Mouse (Mus musculus) monocyte, adult 2 months (primary cell): ENCODE measurements around the gene Ube4b.

Experiments
- DNase-seq, 2 experiments: peaks; one replicate each; pipeline ENCODE4 v3.0.0; 2022; ENCODE audit warnings: low spot score in 2 of 2, low read depth in 1 of 2

The Ube4b gene

DNA sequence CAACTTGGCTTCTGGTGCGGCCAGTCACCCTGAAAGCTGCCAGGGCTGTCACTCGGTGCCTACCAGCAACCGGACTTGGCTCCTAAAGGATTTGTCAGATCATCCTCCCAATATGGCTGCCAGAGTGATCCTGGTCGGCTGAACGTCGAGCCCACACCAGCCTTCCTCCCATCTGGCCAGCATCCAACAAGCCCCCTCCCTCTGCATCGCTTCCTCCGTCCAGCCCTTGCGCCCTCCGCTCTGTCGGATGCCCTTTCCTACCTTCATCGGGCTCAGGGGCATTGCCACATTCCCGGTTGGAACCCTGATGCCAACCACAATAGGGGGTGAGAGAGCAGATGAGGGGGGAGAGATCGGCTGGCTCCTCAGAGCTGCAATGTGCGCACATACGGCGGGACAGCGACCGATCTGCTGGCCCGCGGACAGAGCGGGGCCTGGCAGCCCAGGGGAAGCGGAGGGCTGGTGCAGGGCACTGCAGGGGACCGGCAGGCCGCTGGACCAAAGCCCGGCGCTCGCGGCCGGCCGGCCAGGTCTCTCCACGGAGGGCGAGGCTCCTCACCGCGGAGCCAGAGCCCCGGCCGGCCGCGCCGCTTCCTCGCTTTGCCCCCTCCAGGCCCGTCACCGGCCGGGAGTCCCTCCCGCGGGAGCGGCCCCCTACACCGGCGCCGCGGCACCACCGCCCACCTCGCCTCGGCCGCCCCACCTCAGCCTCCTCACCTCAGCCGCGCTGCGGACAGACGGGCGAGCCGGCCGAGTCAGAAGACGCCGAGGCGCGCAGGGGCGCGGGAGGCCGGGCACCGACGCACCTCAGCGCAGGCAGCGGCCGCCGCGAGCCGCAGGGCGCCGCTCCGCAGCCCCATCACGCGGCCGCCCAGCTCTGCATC lies 119.6 kb downstream of the Ube4b start:
- DNase-seq = no peak

DNA sequence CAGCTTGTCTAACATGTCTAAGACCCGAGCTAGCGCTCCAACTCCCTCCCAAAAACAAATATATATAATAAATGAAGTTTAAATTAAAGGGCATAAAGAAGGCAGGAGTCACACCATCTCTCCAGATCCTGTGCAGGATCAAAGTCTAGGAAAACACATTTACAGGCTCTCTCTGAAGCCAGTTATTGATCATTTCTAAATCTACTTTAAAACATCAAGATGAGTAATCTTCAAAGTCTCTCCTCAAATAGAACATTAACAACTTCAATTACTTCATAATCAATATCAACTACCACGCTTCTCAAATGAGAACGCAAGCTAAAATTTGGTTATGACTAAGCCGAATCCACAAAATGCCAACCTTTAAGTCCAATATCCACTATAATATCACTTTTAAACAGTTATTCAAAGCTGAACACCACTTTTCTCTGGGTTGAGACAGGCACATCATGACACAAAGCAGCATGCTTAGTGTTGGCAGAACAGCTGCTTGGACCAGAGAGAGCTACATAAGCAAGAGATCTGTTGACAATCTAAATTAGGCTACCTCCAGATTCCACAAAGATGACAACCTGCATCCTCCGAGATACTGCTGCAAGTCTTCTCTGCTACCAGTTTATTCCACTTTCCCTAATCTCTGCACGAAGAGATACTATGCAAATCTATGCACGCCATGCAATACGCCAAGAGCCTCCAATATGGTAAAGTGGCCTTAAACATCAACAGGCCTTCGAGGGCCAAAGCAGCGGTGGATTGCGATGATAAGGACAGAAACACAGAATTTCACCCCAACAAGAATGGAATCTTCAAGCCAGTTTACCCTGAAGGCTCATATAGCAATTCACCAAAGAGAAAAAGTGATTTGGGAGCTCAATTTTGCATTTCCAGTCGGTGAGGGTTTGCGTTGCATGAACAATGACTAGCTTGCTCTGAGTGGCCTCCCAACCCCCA lies 120.5 kb downstream of the Ube4b start:
- DNase-seq = no peak

DNA sequence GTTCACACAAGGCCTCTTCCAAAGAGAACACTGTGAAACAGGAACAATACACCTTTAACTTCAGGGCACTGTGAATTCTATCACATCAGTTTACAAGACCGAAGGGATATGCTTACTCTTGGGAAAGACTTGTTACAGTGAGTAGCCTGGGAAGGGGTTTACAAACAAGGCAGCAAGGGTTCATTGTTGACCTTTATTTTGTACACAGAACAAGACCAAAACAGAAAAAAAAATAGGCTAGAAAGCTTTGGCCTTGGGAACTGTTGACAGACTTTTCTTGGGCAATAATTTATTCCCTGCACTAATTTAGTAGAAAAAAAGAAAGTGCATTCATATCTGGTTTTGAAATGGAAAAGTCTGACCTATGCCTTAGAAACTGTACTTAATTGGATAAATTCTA lies 122.1 kb downstream of the Ube4b start:
- no peak for DNase-seq

DNA sequence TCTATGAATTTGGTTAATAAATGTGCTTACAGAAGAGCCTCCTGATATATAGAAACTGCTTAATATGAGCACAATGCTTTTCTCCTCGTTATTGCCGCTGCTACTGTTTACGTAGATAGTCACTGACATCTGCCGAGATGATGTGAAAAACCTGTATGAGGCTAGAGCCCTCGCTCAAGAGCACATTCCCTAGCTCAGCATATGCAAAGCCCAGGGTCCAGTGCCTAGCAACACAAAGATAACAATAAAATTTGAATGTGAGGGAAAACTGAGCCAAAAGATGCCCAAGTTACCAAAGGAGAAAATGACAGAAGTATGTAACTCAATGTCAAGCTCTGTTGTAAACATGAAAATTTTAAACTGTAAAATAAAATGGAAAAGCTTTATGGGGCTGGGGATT lies 123.0 kb downstream of the Ube4b start:
- no peak for DNase-seq

DNA sequence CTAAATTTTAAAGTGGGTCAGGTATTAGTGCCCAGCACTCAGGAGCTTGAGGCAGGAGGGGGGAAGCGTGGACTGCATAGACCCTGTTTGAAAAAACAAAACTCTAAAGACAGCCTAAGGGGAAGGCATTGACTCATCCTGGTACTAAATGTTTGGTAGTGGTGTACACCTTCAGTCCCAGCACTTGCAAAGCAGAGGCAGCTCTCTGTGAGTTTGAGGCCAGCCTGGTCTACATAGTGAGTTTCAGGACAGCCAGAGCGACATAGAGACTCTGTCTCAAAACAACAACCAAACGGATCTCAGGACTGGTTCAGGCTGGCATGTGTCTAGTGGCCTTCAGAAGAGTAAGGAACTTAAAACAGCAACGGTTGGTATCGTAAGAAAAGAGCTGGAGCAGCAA lies 123.8 kb downstream of the Ube4b start:
- DNase-seq = no peak

DNA sequence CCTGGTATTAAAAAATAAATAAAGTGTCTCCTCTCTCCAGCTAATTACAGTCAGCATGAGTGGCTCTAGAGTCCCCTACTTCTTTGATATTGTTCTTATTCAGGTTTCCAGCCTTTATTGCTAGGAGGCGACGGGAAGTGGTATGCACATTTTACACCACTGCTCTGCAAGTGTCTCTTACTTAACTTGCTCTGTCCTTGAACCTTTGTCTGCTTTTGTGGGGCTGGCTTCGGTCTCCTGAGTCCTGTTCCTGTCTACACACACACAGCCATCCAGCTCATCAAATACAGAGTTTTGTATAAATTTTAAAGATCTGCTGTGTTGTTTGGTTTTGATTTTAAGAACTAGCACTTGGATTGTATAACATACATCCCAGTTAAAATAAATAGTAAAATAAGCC lies 124.4 kb downstream of the Ube4b start:
- DNase-seq = no peak

DNA sequence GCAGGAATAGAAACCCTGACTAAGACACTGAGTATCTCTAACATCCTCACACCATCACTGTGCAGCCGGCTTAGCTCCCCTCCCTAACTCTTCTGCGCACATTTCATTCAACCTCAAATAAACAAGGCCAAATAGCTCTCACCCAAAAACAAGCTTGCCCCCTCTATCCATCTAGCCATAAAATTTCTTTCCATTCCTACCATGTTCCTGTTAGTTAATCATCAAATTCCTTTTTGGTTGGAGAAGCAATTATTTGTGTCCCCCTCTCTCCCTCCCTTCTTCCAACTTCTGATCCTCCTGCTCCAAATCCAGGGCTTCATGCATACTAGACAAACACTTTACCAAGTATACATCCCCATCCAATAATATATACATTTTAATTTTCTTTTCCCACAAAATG lies 130.0 kb downstream of the Ube4b start:
- no peak for DNase-seq

DNA sequence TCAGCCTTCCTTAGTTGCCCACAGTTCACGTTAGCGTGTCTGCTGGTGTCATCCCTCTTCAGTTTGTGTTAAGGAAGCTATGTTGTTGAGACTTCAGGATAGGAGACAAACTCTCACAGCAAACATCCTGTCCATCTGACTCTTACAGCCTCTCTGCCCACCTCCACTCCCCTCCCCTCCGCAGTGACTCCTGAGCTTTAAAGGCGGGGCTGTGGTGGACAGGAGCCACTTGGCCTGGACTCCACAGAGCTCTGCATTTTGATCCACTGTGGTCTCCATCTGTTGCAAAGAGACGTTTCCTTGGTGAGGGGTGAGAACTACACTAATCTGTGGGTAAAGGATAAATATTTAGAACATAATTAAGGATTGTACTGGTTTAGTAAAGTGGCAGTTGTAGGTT lies 133.6 kb downstream of the Ube4b start:
- DNase-seq = no peak

DNA sequence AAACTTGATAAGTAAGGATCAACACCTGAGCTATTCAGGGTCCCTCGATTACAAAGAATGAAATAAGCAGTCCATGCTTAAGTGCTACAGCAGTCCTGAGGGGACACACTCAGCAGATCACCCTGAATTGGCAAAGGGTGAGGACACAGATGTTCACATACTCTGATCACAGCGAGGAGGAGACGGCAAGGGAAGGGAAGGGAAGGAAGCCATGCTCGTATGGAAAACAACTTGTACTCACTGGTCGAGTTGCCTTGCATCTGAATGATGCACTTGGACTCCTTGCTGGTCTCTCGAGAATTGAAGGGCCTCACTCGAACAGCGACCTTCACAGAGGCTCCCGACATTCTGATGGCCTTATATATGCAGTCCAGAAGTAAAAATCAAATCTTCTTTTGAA lies 135.5 kb downstream of the Ube4b start:
- DNase-seq = no peak

DNA sequence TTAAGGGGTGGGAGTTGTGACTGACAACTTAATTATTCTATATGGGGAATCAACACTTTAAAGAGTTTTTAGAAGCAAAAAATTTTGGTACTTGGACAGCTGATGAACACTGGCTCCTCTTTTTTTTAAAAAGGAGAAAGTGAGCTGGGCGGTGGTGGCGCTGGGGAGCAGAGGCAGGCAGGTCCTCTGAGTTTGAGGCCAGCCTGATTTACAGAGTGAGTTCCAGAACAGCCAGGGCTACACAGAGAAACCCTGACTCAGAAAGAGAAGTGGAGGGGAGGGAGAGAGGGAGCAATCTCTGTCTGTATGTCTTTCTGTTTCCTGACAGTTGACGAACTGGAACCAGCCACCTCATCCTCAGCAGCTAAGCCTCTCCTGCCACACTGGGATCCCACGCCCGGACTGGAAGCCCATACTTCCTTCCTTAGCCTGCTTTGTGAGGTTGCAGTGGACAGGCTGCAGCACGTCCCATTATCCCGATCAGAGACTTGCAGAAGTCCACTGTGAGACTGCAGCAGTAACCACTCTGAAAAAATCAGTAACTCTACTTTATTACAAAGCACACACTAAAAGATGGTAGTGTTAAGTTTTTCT lies 136.3 kb downstream of the Ube4b start:
- no peak for DNase-seq

DNA sequence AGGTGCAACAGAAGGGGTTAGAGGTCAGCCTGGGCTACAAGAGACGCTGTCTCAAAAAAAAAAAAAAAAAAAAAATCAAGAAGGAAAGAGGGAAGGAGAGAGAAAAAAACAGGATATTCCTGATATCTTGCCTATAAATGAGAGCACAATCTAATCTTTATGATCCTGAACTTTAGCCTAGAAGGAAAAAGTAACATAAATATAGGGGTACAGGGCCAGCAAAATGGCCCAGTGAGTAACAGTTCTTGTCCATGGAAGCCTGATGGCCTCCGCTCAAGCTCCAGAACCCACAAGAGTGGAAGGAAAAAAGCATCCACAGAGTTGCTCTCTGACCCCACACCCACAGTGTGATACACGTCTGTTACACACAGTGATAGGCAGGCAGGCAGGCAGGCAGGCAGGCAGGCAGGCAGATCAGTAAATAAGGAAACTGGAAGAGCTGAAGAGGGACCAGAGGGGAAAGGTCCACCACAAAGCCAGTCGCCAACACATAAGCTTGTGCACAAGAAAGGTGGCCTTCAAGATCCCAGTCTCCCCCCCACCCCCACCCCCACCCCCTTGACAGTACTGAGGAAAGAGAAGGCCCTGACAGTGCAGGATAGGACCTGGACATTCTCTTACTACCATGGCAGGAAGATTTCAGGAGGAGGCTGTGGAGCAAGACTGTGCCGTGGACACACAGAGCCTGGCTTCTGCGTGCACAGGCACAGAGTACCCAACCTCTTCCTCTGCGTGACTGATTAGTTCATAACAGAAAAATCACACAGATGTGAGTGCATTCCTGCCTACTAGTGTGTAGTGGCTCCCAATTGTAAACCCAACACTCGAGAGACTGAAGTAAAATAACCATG lies 140.0 kb downstream of the Ube4b start:
- no peak for DNase-seq

DNA sequence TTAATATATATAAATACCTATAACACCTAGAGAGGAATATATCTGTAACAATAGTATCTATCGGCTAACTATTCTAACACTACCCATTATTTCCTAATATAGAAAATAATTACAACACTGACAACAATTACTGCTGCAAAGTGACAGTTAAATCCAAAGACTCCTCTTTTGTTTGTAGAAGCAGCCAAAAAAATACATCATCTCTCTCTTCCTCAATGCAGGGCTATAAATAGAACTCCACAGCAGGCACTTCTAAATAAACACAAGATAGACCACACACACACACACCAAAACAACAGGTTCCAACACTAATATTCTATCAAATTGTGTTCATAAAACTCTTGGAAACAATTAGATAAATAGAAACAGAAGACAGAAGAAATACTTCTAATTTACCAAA lies 140.9 kb downstream of the Ube4b start:
- no peak for DNase-seq

DNA sequence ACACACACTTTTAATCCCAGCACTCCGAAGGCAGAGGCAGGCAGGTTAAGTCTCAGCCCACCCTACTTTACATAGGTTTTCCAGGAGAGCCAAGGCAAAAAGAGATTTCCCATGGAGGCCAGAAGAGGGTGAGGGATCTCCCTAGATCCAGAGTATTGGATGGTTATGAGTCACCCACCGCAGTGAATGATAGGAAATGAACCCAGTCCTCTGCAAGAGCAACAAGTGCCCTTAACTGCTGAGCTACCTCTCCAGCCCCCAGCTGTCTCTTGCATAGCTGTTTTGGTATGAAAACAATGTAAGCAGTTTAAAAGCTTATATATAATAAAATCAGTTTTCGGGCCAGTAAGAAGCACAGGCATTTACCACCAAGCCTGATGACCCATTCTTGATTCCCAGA lies 143.5 kb downstream of the Ube4b start:
- DNase-seq = no peak

DNA sequence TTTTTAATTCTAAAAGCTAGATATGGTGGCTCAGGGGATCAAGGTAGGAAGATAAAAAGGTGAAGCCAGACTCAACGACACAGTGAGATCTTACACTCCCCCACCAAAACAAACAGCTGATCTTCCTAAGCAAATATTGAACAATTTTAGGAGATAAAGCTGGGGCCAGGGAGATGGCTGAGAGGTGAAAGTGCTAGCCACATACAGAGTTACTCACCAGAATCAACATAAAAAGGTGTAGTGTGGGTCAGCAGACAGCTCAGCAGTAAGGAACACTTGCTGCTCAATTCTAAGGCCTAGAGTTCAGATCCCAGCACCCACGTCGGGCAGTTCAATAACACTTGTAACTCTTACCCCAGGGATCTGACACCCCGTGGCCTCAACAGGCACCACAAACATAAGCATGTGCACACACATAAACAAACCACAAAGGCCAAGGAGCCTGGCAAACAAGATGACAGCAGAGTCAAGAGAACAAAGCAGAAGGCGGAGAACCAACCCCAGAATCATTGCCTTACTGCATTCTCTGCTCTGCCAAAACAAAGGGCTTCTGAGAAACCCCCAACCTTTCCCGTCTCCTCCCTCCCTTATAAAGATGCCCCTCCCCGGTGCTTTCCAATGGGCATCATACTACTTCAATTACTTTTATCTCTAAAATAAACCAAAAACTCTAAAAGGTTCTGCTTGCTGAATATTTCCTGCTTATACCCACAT lies 144.4 kb downstream of the Ube4b start:
- DNase-seq = no peak
